Mouse (Mus musculus): ENCODE measurements around the gene Naa50.
A peak's percentile ranks its signal among the peaks of the same experiment; 100 is the strongest.

Gene Naa50

GRCm38 (mm10) chr16:44139536-44140185, at the start of gene Naa50, which contains the start of gene Atp6v1a:
Gene Naa50 (plus strand): TSS chr16:44139830.
Gene Atp6v1a (minus strand): TSS chr16:44139705.
- peak; percentile 85 to 94 for DNase-seq

- DNase-seq: no peak
These were observed 40.3 kb upstream of the Naa50 start for GRCm38 (mm10) chr16:44099377-44099776.

- DNase-seq: no peak
These were observed 38.4 kb upstream of the Naa50 start for GRCm38 (mm10) chr16:44101181-44101710.

GRCm38 (mm10) chr16:44102925-44103324, 36.7 kb upstream of the Naa50 start:
- no peak for DNase-seq

GRCm38 (mm10) chr16:44103806-44104766, 35.5 kb upstream of the Naa50 start:
- DNase-seq: no peak

GRCm38 (mm10) chr16:44105211-44105610, 34.4 kb upstream of the Naa50 start:
- no peak for DNase-seq

GRCm38 (mm10) chr16:44109002-44109401, 30.6 kb upstream of the Naa50 start:
- DNase-seq: no peak

GRCm38 (mm10) chr16:44119753-44120501, 19.7 kb upstream of the Naa50 start:
- no peak for DNase-seq

- DNase-seq: peak in 1 of 2 experiments; percentile 44
These were observed 17.5 kb upstream of the Naa50 start for GRCm38 (mm10) chr16:44122122-44122521.

GRCm38 (mm10) chr16:44122574-44122973, 17.1 kb upstream of the Naa50 start:
- peak; percentile 34 to 44 for DNase-seq

GRCm38 (mm10) chr16:44122982-44123725, 16.5 kb upstream of the Naa50 start:
- peak; percentile 61 to 69 for DNase-seq

- DNase-seq: peak; percentile 73
These were observed 15.8 kb upstream of the Naa50 start for GRCm38 (mm10) chr16:44123786-44124185.

GRCm38 (mm10) chr16:44124713-44125112, 14.9 kb upstream of the Naa50 start:
- no peak for DNase-seq

GRCm38 (mm10) chr16:44125436-44125835, 14.2 kb upstream of the Naa50 start:
- no peak for DNase-seq

- DNase-seq: peak; percentile 19 to 41
These were observed 13.2 kb upstream of the Naa50 start for GRCm38 (mm10) chr16:44126437-44126836.

GRCm38 (mm10) chr16:44132300-44132699, 7.3 kb upstream of the Naa50 start:
- DNase-seq: no peak

GRCm38 (mm10) chr16:44133187-44133586, 6.4 kb upstream of the Naa50 start:
- DNase-seq: no peak

- DNase-seq: no peak
These were observed 3.1 kb upstream of the Naa50 start for GRCm38 (mm10) chr16:44136511-44137021.

- DNase-seq: peak in 1 of 2 experiments; percentile 36
These were observed 1.2 kb upstream of the Naa50 start for GRCm38 (mm10) chr16:44138377-44138978.

- DNase-seq: peak; percentile 86 to 92
These were observed 573 bp upstream of the Naa50 start for GRCm38 (mm10) chr16:44138979-44139535.
